Mouse (Mus musculus): ENCODE results near the gene Grin2b.

The Grin2b gene

DNA sequence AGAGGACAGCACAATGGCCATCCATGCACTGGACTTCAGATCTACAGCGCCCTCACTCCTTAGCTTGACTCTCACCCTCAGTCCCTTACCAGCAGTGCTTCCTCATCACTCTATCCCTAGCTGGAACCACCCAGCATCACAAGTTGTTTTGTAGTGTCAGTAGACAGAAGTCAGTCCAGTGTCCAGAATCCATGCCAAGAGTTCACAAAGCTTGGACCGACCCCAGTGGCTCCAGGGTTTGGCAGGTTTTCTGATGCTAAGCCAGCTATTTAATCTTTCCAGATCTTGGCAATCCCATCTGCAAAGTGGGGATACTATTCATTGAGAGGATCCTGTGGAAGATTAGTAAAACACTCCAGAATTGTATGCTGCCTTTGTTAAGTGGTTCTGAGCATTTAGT lies 355.9 kb downstream of the Grin2b start:
- in situ Hi-C loops (cut with MboI; ENCODE audit: low sequenced_read_pairs), result no loop called here

DNA sequence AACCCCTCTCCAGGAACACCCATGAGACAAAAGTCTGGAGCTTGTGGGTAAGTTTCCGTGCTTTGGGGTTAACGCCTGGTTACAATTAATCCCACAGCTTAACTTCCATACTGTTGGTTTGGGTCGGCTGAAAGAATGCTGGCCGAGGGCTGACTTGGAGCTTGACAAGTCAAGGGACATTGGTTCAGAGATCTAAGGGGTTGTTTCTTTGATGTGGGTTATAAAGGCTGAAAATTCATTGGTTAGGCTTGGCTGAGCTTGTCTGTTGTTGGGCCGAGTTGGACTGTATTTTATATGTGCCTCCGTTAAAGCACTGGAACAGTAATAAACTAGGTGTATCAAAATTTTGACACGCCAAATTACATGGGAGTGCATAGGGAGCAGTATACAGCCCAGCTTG lies 359.6 kb downstream of the Grin2b start:
- in situ Hi-C loops (cut with MboI; ENCODE audit: low sequenced_read_pairs), result no loop called here

DNA sequence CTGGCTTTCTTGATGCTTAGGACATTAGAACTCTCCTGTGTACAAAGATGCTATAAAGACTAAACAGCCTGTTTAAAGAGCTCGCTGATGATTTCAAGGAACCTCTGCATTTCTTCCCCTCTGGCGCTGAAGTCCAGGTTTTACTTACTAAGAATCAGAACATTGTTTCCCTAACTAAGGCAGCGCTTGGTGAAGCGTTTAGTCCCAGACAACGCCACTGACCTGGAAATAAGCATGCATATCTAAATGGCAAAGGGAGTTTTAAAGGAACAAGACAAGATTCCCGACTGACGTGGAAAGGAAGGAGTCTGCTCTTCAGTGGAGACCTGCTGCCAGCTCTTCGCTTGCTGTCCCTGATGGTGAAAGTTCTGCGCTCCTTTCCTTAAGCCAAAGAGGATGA lies 367.9 kb downstream of the Grin2b start:
- in situ Hi-C loops (cut with MboI; ENCODE audit: low sequenced_read_pairs), result no loop called here

DNA sequence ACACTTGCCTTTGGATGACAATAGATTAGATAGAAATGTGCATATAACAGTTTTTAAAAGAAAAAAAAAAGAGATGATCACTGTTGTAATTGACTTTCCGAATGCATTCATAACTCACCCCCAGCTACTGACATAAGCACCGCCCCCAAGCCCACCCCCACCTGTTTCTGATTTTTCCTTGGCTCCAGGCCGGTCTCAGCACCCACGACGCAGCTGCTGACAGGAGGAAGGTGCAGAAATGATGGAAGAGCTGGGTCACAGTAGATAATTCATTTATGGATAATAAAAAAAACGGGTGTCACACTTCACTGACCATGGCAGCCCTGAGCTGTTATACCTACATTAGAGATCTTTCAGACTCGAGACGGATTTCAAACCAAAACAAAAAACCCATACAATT lies 373.4 kb downstream of the Grin2b start:
- in situ Hi-C loops (cut with MboI; ENCODE audit: low sequenced_read_pairs), result no loop called here

DNA sequence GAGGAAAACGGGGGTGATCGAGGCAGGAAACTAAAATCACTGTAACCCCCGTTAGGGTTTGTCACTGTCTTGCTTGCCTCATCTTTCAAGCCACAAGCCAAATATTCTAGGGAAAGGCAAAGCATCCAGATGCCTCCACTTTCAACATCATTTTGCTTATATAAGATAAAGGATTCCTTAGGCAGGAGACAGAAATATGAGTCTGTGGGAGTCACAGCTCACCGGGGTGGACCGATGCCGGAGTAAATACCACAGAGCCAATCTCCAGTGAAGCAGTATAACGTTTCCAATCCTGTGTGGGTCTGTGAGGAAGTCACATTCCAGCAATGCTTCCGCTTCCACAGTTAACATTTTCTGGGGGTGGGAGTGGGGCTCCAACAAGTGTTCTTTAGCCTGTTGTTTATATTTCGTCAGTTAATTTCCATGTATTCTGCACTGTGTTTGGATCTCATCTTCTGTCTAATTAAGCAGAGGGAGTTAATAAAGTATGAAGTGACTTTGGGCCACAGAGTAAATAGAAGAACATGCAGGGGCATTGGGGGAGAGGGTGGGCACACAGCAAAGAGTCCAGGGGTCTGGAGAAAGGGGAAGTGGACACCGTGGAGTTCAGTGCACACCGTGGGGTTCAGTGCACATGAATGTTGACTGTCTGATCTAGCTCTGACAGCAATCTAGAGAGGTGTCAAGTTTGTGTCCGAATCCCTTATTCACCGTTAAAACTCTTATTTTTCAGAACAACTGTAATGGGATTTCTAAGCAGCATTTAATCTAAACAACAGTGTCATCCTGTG lies 374.9 kb downstream of the Grin2b start:
- in situ Hi-C loops (cut with MboI; ENCODE audit: low sequenced_read_pairs), result no loop called here

DNA sequence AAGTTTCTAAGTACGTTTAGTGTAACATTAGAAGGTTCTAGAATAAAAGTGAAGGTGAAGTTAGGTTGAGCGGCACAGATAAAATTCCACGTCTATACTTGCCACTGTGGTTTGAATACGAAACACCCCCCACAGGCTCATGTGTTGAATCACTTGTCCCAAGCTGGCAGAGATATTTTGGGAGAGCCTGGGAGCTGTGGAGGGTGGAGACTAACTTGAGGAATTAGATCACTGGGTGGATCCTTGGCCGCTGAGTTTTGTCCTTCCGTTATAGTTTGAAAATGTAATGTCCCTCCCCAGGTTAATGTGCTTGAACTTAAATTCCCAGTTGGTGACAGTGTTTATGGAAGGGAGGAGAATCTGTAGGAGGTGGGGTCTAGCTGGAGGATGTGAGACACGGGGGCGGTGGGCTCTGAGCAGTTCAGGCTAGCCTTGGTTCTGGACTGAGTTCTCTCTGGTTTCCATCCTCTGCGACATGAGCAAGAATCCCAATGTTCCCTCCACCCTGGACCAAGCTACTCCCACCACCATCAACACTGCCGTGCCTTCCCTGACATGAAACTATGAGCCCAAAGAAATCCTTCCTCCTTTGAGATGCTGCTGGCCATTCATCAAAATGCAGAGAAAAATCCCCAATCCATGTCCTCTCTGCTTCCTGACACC lies 375.8 kb downstream of the Grin2b start:
- in situ Hi-C loops (cut with MboI; ENCODE audit: low sequenced_read_pairs), result no loop called here

DNA sequence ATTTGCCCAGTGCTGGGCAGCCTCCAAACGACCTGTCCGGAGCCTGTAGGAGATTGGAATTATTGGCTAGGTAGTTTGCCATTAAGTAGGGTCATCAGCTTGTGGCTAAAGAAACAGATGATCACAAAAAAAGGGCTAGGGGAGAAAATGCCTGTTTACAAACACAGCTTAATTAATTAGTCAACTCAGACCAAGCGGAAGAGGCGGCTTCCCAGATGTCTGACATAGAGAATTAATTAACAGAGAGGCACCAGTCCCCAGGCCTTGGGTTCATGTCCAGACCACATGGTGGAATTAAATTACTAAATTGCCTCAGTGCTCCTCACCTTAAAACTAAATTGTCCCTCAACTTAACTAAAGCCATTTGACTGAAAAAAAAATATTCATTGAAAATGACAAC lies 376.4 kb downstream of the Grin2b start:
- in situ Hi-C loops (cut with MboI; ENCODE audit: low sequenced_read_pairs), result no loop called here

DNA sequence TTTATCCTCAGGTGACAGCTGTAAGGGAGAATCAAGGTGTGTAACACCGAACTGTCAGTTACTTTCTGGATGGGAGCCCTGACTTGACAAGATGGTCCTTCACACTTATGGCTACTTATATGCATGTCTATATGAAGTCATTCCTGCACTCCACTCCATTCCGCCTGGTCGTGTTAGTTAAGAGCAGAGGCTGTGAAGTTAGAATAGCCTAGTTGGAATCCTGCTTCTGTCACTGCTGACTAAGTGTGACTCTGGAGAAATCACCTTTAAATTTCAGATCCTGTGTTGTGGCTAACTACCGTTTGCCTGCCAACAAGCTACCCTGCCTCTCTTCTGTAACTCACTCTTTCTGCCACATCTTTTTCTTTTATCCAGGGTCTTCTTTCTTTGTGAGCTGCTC lies 381.9 kb downstream of the Grin2b start:
- in situ Hi-C loops (cut with MboI; ENCODE audit: low sequenced_read_pairs), result no loop called here

DNA sequence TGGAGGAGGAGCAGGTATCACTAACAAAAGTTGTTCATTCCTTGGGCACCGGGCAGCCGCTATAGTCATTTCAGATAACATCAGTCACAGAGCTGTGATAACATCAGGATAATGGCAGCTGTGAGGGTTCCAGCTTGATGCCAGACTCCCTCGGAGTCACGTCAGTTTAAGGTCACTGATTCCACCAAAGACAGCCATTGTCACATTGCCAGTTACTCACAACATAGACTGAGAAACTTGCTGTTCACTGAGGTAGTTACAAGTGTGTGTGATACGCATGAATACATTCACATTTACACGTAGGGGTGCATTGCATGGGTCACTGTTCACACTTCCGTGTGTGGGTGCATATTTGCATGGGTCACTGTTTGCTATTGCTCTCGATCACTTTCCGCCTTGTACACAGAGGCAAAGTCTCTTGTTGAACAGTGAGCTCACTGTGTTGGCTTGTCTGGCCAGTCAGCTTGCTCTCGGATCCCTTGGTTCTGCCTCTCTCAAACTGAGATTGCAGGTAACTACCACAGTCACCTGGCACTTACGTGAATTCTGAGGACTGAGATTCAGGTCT lies 383.6 kb downstream of the Grin2b start:
- in situ Hi-C loops (cut with MboI; ENCODE audit: low sequenced_read_pairs), result no loop called here

DNA sequence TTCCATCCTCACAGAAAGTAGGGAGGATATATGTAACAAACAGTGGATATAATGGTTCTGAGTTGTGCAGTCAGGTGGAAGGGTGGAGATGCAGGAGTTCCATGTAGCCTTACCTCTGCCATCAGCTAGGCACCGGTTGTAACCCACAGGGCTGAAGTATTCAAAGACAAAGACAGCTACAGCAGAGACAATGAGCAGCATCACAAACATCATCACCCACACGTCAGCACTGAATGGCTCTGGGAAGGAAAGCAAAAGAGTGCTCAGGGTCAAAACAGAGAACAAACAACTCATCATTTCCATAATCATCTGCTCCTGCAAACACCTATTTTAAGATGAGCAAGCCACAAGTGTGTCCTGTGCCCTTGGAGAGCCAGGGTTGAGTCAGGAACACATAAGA lies 398.6 kb downstream of the Grin2b start:
- in situ Hi-C loops (cut with MboI; ENCODE audit: low sequenced_read_pairs), result no loop called here

DNA sequence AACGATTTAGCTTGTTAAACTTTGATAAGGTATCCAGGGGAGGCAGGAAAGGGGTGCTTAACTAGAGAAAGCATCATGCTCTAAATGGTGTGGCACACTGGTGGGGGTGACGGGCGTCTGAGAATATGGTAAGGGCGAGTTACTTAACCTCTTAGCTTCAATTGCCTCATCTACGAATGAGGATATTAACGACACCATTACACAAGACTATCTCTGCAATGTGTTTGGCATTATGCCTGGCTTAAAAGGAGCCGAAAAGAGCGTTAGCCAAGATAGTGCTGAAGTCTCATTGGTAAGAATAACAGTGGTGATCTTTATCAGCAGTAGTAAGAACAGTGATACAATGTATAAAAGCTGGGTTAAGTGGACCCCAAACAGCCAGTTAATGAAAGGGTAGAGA lies 405.7 kb downstream of the Grin2b start:
- in situ Hi-C loops (cut with MboI; ENCODE audit: low sequenced_read_pairs), result no loop called here

DNA sequence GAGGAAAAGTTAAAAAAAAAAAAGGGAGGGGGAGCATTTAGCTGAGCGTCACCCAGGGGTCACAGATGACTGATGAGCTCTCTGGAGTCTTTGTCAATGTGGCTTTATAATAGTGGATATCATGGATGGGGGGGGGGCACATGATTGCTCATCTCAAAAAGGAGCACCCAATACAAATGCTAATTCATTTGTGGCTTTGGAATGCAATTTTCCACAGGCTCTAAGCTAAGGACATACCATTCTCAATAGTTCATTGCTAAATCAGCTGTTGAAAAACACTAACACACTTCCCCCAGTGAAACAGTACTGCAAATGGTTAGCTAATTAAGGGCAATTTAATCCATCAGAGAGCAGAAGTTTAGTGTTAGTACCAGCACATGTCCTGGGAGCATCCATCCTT lies 414.6 kb downstream of the Grin2b start:
- in situ Hi-C loops (cut with MboI; ENCODE audit: low sequenced_read_pairs), result no loop called here

DNA sequence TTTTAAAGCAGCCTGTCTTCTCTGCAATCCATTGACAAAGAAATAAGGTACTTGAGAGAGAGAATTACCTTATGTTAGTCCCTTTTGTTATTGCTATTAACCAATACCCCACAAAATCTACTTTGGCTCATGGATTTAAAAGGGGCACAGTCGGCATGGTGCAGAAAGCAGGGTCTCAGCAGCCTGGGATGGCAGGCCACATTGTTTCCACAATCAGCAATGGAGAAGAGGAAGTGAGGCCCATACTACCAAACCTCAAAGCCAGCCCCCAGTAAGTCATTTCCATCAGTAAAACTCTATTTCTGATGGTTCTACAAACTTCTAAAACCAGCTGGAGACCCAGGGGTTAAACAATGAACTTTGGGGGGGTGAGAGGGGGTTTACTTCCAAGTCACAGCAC lies 417.2 kb downstream of the Grin2b start:
- in situ Hi-C loops (cut with MboI; ENCODE audit: low sequenced_read_pairs), result no loop called here

DNA sequence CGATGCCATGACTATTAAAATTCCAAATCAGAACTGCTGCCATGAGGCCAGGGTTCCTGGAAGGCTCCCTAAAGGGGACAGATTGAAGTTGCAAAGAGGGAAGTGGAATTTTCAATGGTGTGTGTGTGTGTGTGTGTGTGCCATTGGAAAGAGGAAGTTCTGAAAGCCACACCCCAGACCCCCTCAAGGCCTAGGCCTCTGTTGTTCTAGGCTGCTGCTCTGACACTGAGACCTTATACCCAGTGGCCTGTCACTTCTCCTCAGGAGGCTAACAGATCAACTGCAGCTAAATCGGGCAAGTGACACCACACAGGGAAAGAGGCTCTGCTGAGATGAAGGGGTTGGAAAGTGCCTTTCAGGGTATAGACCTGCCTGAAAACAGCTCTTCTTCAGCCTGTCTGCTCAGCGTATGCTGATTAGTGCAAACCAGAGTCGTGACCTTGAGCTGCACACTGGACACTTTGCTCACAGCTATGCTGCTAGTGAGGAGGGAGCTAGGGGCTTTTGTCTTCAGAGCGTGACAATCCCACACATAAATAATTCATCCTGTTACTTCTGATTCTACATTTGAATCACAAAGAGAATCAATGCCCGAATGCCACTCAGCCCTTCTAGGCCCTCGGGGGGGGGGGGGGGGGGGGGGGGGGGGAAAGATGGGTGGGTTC lies 424.8 kb downstream of the Grin2b start:
- in situ Hi-C loops (cut with MboI; ENCODE audit: low sequenced_read_pairs), result no loop called here

DNA sequence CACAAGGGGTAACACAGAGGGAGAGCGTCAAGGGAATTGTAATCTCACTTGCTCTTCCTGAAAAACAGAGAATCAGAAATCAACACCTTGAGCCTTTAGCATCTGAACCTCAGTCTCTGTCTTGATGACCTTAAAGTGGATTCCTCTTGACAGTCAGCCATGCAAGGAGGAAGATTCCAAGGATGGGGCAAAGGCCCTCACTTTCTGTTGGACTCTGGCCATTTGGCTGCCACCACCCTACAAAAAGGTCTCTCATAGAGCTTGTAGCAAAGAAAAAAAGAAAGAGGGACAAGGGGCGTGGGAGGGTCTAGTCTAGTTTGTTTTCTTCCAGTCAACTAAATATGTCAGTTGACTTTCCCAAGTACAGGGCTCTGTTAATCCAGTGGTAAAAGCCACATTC lies 427.7 kb downstream of the Grin2b start:
- in situ Hi-C loops (cut with MboI; ENCODE audit: low sequenced_read_pairs), result no loop called here

DNA sequence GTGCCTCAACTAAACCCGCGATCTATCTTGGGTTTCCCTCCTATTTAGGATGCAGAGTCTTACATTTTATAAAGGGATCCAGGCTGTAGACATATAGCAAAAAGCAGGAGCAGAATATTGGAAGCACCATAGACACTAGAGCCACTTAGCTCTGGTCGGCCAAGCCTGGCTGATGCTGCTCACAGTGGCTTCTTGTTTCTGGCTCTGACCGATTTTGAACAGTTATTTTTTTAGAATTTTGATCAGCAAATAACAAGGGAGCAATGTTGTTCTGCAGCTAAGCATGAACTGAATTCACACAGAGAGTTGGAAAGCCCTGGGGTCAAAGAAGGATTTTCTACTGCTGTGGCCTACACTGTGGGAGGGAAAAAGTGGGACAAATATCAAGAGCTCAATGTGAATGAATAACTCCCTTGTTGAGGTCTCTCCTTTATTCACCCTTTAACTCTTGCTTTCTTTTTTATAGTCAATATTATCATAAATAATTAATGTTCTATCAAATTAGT lies 439.0 kb downstream of the Grin2b start:
- in situ Hi-C loops (cut with MboI; ENCODE audit: low sequenced_read_pairs), result no loop called here

DNA sequence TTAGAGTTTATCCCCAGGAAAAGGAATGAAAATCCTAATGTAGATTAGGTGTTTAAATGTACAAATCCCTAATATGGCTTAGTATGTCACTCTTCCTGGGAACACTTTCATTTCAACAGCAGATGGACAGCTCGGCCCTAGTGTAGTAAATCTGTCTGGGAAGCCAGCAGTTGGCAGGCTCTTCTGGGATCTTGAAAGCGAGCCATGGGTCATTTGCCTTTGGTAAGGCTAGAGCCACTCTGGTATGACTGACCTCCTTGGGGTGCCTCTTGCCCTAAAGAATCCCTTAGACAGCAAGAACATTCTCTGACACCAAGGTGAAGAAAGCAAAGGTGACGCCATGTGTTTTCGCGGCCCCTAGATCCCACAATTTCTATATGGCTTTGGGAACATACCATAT lies 446.2 kb downstream of the Grin2b start:
- in situ Hi-C loops (cut with MboI; ENCODE audit: low sequenced_read_pairs), result no loop called here

DNA sequence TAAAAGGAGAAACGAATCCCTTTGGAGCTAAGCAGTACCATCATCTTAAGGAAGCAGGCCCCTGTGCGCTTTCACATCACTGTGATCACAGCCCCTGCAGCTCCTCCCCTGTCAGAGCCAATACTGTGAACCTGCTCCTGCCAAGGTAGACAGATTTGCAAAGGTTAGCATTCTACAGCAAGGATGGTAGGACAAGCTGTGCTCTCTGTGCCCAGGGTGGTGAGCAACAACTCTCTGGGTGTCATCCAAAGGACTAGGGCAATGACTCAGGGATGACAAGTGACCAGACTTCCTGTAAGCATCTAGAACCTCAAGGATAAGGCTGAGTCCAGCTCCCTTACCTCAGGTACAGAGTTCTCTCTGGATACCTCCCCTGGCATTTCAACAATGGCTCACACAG lies 451.6 kb downstream of the Grin2b start:
- in situ Hi-C loops (cut with MboI; ENCODE audit: low sequenced_read_pairs), result no loop called here

DNA sequence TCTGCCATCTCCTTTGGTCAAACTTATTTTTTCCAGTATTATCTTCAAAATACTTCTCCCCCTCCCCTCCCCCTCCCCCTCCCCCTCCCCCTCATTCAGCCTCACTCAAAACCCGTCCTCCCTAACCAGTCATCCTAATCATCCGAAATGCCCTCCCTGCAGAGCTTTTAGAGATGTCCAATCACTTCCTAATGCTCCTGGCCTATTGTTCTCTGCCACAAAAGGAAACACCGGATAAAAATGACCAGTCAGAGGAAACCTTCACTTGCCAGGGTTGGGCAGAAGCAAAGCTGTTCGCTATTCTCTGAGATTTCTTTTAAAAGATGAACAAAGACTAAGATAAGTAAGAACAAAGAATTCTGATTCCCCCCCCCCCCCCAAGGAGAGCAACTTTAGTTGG lies 458.4 kb downstream of the Grin2b start:
- in situ Hi-C loops (cut with MboI; ENCODE audit: low sequenced_read_pairs), result no loop called here

DNA sequence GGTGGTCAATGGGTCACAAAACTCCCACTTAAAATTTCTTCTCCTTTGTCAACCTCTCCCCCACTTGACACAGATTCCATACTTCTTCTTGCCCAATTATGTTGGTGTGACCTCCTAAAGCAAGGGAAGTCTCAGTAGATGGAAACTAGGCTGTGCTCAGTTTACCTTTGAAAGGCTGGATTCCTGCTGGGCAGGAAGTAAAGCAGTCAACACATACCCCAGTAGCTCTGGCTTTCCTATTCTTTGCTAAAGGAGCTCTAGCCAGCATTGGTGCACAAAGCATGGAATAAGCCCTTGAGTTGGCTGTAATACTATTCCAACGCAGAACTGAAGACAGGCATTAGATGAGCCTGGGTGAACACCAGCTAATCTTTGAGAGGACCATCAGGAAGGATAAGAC lies 459.1 kb downstream of the Grin2b start:
- in situ Hi-C loops (cut with MboI; ENCODE audit: low sequenced_read_pairs), result no loop called here

DNA sequence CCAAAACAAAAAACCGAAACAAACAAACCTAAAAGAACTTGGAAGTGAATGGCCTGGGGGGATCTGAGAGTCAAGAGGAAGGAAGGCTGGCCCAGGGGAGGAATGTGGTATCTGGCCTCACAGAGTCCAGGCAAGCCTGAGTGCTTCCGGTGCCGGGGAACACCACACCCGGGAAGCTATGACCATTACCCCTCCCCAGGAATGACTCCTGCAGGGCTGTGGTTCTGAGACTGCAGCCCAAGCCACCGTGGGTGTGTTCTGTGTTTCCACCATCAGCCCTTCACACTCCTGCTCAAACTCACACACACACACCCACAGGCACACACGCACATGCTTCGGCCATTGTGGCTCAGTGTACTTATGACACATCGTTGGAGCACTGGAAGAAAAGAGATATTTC lies 459.6 kb downstream of the Grin2b start:
- in situ Hi-C loops (cut with MboI; ENCODE audit: low sequenced_read_pairs), result no loop called here
